Mouse (Mus musculus): ENCODE data around the gene Ciz1.

DNA sequence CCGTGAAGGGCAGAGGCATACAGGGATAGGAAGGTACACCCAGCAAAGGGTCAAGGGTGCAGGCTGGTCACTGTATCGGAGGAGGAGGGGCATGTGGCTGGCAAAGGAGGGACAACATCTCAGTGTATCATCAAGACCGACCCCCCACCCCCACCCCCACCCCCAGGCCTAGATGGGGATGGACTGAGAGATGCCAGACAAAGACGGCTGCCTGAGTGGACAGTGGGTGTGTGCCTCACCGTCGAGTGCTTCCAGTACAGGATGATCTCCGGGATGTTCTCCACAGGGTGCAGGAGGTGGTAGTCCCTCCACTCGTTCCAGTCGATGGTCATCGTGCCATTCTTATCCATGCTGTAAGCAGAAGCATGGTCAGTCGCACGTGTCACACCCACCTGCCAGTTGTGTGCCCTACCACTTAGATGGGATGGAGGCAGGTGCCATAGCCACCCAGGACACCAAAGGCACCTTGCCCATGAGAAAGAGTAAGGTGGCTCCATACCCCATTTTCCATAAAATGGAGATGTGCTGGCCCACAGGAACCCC is 68.0 kb downstream of the Ciz1 start:
- TF ChIP-seq CTCF (IDR thresholded peaks at IDR 0.05; ENCODE audit: extremely low read depth, insufficient read depth, low read length) (no peak), POLR2A (IDR thresholded peaks at IDR 0.05; ENCODE audit: extremely low read depth, insufficient read depth, low read length) (no peak)
